23 mouse cellular contexts compared by ENCODE assay signal in the genomic region with DNA sequence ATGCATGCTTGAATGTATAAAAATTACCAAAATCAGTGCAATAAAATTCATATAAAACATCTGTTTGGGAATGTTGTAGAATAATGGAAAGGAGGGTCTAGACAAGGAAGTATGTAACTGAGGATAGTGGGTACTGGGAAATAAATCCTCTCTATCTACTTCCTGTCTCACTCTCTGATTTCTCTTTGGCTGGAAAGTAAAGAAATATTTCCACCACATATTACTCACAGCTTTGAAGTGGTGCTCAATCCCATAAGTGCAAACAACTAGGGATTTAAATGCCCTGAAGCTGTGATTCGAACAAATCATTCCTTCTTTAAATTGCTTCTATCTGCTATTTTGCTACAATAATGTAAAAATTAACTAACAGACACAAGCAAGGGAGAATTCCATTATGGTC.
"Had no signal": no experiment of that assay in that cellular context is flagged by ENCODE, and none has a peak within 500 bp of the region (broad histone marks: within the 10 kb centered on the region; RNA-seq: fewer than 3 reads in every experiment).

No protein-coding gene starts in this region.

- H3K4me3 ChIP-seq: gastrocnemius, adult 2 months; heart, embryonic 10.5 days; heart, embryonic 12.5 days; hindbrain, embryonic 10.5 days; intestine, embryonic 15.5 days; layer of hippocampus, adult 2 months; left cerebral cortex, adult 2 months; limb, embryonic 10.5 days; limb, embryonic 12.5 days had no signal

- H3K4me1 ChIP-seq: heart, embryonic 10.5 days; heart, embryonic 12.5 days; hindbrain, embryonic 10.5 days; intestine, embryonic 15.5 days; limb, embryonic 10.5 days; limb, embryonic 12.5 days had no signal

- H3K9me3 ChIP-seq: heart, embryonic 10.5 days; heart, embryonic 12.5 days; hindbrain, embryonic 10.5 days; intestine, embryonic 15.5 days; limb, embryonic 10.5 days; limb, embryonic 12.5 days had no signal

- H3K27me3 ChIP-seq: heart, embryonic 12.5 days; intestine, embryonic 15.5 days; limb, embryonic 12.5 days had no signal

- H3K9ac ChIP-seq: heart, embryonic 12.5 days; hindbrain, embryonic 14.5 days; intestine, embryonic 15.5 days; limb, embryonic 12.5 days had no signal

- DNase-seq: gastrocnemius, adult 2 months; gastrocnemius, postnatal 10 days; gastrocnemius, postnatal 25 days; heart, adult 18-20 months; heart, postnatal 10 days; heart, postnatal 4 days; kidney, adult 18-20 months; kidney, adult 8-10 months; kidney, postnatal 10 days; kidney, postnatal 25 days; kidney, postnatal 4 days; liver had no signal

- H3K36me3 ChIP-seq: heart, embryonic 10.5 days; heart, embryonic 12.5 days; hindbrain, embryonic 10.5 days; intestine, embryonic 15.5 days; limb, embryonic 10.5 days; limb, embryonic 12.5 days had no signal

- H3K4me2 ChIP-seq: heart, embryonic 12.5 days; hindbrain, embryonic 14.5 days; intestine, embryonic 15.5 days; limb, embryonic 12.5 days had no signal

- H3K27ac ChIP-seq: gastrocnemius, adult 2 months; heart, embryonic 10.5 days; hindbrain, embryonic 10.5 days; hindbrain, embryonic 14.5 days; intestine, embryonic 15.5 days; layer of hippocampus, adult 2 months; left cerebral cortex, adult 2 months; limb, embryonic 10.5 days; limb, embryonic 12.5 days had no signal

- ATAC-seq: inflammation-experienced regulatory T-cells, adult 6 months; intestine, embryonic 15.5 days; intestine, postnatal 0 days had no signal
